16 mouse cellular contexts compared by ENCODE assay signal in the genomic region with DNA sequence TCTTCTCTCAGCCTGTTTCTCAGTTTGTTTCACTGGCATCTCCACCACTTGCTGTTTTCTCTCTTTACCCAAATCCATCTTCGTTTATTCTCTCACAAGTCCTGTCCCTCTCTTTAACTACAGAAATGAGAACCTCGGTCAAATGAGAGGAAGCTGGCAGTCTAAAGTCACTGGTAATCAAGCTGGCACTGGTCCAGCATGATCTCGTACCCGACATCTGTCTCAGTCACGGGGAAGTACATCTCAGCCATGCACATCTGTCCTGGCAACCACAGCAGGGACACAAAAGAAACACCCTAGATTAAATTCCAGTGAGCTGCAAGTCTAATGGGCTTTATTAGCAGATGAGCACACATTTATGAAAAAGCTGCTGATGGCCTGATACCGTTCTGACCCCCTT.
DNase-seq lines count a peak whose midpoint lies in the region; ATAC-seq and TF ChIP-seq lines count a peak whose summit lies in the region.
"Had no signal": no experiment of that assay in that cellular context is flagged by ENCODE, and none has a peak within 500 bp of the region (broad histone marks: within the 10 kb centered on the region; RNA-seq: fewer than 3 reads in every experiment).

No protein-coding gene starts in this region.

- no peak for DNase-seq in forebrain, postnatal 0 days
- peak; percentile 7 for DNase-seq in lung, postnatal 36 days
- DNase-seq in lung, adult 18-20 months = no peak
- DNase-seq in A20 (ENCODE audit: low read depth, low spot score) = peak; percentile 53
- no peak for DNase-seq in layer of hippocampus, postnatal 14 days (ENCODE audit: low spot score in 2 of 2)
- DNase-seq: adrenal gland, postnatal 10 days; layer of hippocampus, postnatal 36 days; liver; lung, postnatal 4 days; right cerebral cortex, postnatal 4 days had no signal

- no peak overlapping the region for H3K4me2 ChIP-seq in forebrain, embryonic 13.5 days
- no peak overlapping the region for H3K4me2 ChIP-seq in forebrain, postnatal 0 days (ENCODE audit: low read depth)
- H3K4me2 ChIP-seq in forebrain, embryonic 15.5 days (replicated peaks) = no peak overlapping the region

- H3K4me1 ChIP-seq in forebrain, embryonic 13.5 days = peaks cover 78% of the 10 kb centered on the region
- peaks cover 37% of the 10 kb centered on the region for H3K4me1 ChIP-seq in forebrain, postnatal 0 days (ENCODE audit: insufficient read depth)
- peaks cover 77% of the 10 kb centered on the region for H3K4me1 ChIP-seq in forebrain, embryonic 15.5 days

- H3K36me3 ChIP-seq in forebrain, embryonic 13.5 days (ENCODE audit: poor library complexity, severe bottlenecking) = no peaks in the 10 kb centered on the region
- H3K36me3 ChIP-seq in forebrain, postnatal 0 days (ENCODE audit: insufficient read depth) = no peaks in the 10 kb centered on the region
- no peaks in the 10 kb centered on the region for H3K36me3 ChIP-seq in forebrain, embryonic 15.5 days

- peaks cover 50% of the 10 kb centered on the region for H3K27me3 ChIP-seq in forebrain, embryonic 13.5 days
- no peaks in the 10 kb centered on the region for H3K27me3 ChIP-seq in forebrain, postnatal 0 days (ENCODE audit: insufficient read depth, low read length)
- H3K27me3 ChIP-seq in forebrain, embryonic 15.5 days = no peaks in the 10 kb centered on the region

- WGBS in forebrain, embryonic 13.5 days = 32% methylated on average over 6 of the region's 6 CpGs
- WGBS in forebrain, postnatal 0 days = 23% methylated on average over 6 of the region's 6 CpGs
- WGBS in forebrain, embryonic 15.5 days = 28% methylated on average over 6 of the region's 6 CpGs

- H3K9me3 ChIP-seq in forebrain, embryonic 13.5 days (replicated peaks) = no peaks in the 10 kb centered on the region
- no peaks in the 10 kb centered on the region for H3K9me3 ChIP-seq in forebrain, postnatal 0 days (ENCODE audit: low read length)
- H3K9me3 ChIP-seq in forebrain, embryonic 15.5 days = no peaks in the 10 kb centered on the region

- no peak for ATAC-seq in forebrain, embryonic 13.5 days
- ATAC-seq in forebrain, postnatal 0 days = no peak
- no peak for ATAC-seq in forebrain, embryonic 15.5 days (replicated peaks)
- ATAC-seq: activated CD4-positive, CD25-positive, alpha-beta regulatory T cell, adult 4 months; intestine, postnatal 0 days; Patski had no signal

- no peak overlapping the region for H3K4me3 ChIP-seq in forebrain, embryonic 13.5 days
- H3K4me3 ChIP-seq in forebrain, postnatal 0 days (ENCODE audit: low read depth, low read length) = no peak overlapping the region
- H3K4me3 ChIP-seq in forebrain, embryonic 15.5 days = no peak overlapping the region

- H3K27ac ChIP-seq in forebrain, embryonic 13.5 days = peak overlapping the region; percentile 42
- H3K27ac ChIP-seq in forebrain, postnatal 0 days (ENCODE audit: low read depth, low read length) = no peak overlapping the region
- peak overlapping the region; percentile 24 for H3K27ac ChIP-seq in forebrain, embryonic 15.5 days (replicated peaks)
- H3K27ac ChIP-seq: stomach, postnatal 0 days had no signal

- no peak for TF ChIP-seq CTCF in forebrain, postnatal 0 days (IDR thresholded peaks at IDR 0.05; ENCODE audit: low read depth)

- H3K9ac ChIP-seq in forebrain, embryonic 13.5 days = no peak overlapping the region
- H3K9ac ChIP-seq in forebrain, postnatal 0 days = no peak overlapping the region
- H3K9ac ChIP-seq in forebrain, embryonic 15.5 days (replicated peaks) = no peak overlapping the region

Comparison
In these comparisons a context has a peak if more than half of its experiments do, and no peak if none do; other contexts are left out.
1. DNase-seq: peak in lung, postnatal 36 days (single experiment) and A20 (single experiment); none in forebrain, postnatal 0 days (single experiment), lung, adult 18-20 months (0 of 2) and layer of hippocampus, postnatal 14 days (0 of 2).